ENCODE assay signal across 28 mouse cellular contexts in genomic region chr13:46531676-46532075, GRCm38 (mm10). TPM values are rescaled to one million over a fixed set of nuclear protein-coding genes. Genes with fewer than 3 reads are reported as not detected.
"Had no signal": no experiment of that assay in that cellular context is flagged by ENCODE, and none has a peak within 500 bp of the region (broad histone marks: within the 10 kb centered on the region; RNA-seq: fewer than 3 reads in every experiment).

No protein-coding gene starts in this region.

- H3K27ac ChIP-seq: heart, embryonic 13.5 days; heart, embryonic 15.5 days; hindbrain, embryonic 12.5 days; hindbrain, embryonic 14.5 days; hindbrain, postnatal 0 days; kidney, embryonic 15.5 days; kidney, postnatal 0 days; limb, embryonic 13.5 days; limb, embryonic 15.5 days; liver, embryonic 12.5 days; liver, embryonic 14.5 days had no signal

- ATAC-seq: forebrain, postnatal 0 days; hindbrain, postnatal 0 days; intestine, embryonic 16.5 days; liver, embryonic 12.5 days had no signal

- H3K4me1 ChIP-seq: limb, embryonic 15.5 days had no signal

- H3K4me3 ChIP-seq: heart, embryonic 13.5 days; heart, embryonic 15.5 days; hindbrain, embryonic 12.5 days; kidney, embryonic 15.5 days; limb, embryonic 13.5 days; limb, embryonic 15.5 days; liver, embryonic 12.5 days had no signal

- H3K9ac ChIP-seq: forebrain, postnatal 0 days; heart, embryonic 13.5 days; heart, embryonic 15.5 days; hindbrain, embryonic 12.5 days; hindbrain, embryonic 14.5 days; kidney, embryonic 15.5 days; limb, embryonic 13.5 days; limb, embryonic 15.5 days; liver, embryonic 12.5 days; liver, embryonic 14.5 days had no signal

- DNase-seq: forebrain, postnatal 0 days; gastrocnemius, postnatal 14 days; gastrocnemius, postnatal 36 days; heart, adult 18-20 months; heart, postnatal 14 days; heart, postnatal 36 days; kidney, adult 11 months; kidney, adult 2 months; kidney, adult 9 months; kidney, postnatal 14 days; kidney, postnatal 36 days; layer of hippocampus, adult 9-11 months; layer of hippocampus, postnatal 36 days; left cerebral cortex, postnatal 4 days had no signal

- H3K9me3 ChIP-seq: heart, embryonic 13.5 days; heart, embryonic 15.5 days; hindbrain, embryonic 12.5 days; kidney, embryonic 15.5 days; limb, embryonic 13.5 days; limb, embryonic 15.5 days; liver, embryonic 12.5 days had no signal

- H3K4me2 ChIP-seq: heart, embryonic 11.5 days; heart, embryonic 13.5 days; heart, embryonic 15.5 days; hindbrain, embryonic 12.5 days; hindbrain, embryonic 14.5 days; kidney, embryonic 15.5 days; limb, embryonic 13.5 days; limb, embryonic 15.5 days; liver, embryonic 12.5 days had no signal

- H3K36me3 ChIP-seq: hindbrain, embryonic 12.5 days; kidney, embryonic 15.5 days; limb, embryonic 13.5 days; limb, embryonic 15.5 days; liver, embryonic 12.5 days had no signal

- H3K27me3 ChIP-seq: heart, embryonic 13.5 days; heart, embryonic 15.5 days; kidney, embryonic 15.5 days; limb, embryonic 13.5 days; limb, embryonic 15.5 days; liver, embryonic 12.5 days had no signal

RNA-seq across cellular contexts. Expression of gene Cap2, which starts 30.0 kb away (rescaled TPM):
- polyA plus RNA-seq: liver, adult 2 months had no signal
